Mouse (Mus musculus) ES-Bruce4 (cell line): Measurements from ENCODE around the gene Enpp7.

Experiments
- CTCF ChIP-seq: IDR thresholded peaks from one replicate; pipeline ENCODE4 v1.8.1; 2011; ENCODE audit warnings: low read depth, low read length
- POLR2A ChIP-seq: IDR thresholded peaks from one replicate; pipeline ENCODE4 v1.8.1; 2011; ENCODE audit warnings: low read length; ENCODE audit not compliant: insufficient read depth

GRCm38 (mm10) chr11:119017506-119017905 lies 29.5 kb downstream of the Enpp7 start:
- TF ChIP-seq CTCF, result no peak
- TF ChIP-seq POLR2A, result no peak
